Mouse (Mus musculus) monocyte, adult 2 months (primary cell): ENCODE measurements around the gene Ccl12.

Source experiments
- DNase-seq, 2 experiments: peaks; one replicate each; pipeline ENCODE4 v3.0.0; 2022; ENCODE audit warnings: low spot score in 2 of 2, low read depth in 1 of 2

Gene Ccl12

GRCm38 (mm10) chr11:82136196-82136595 is 34.6 kb downstream of the Ccl12 start:
- no peak for DNase-seq

GRCm38 (mm10) chr11:82139492-82140094 is 37.9 kb downstream of the Ccl12 start:
- no peak for DNase-seq
